ENCODE assay signal across 10 mouse cellular contexts in genomic region chr4:150234599-150235327, GRCm38 (mm10). TPM values are rescaled to one million over a fixed set of nuclear protein-coding genes. Genes with fewer than 3 reads are reported as not detected.
DNase-seq lines count a peak whose midpoint lies in the region; ATAC-seq and TF ChIP-seq lines count a peak whose summit lies in the region.
"Had no signal": no experiment of that assay in that cellular context is flagged by ENCODE, and none has a peak within 500 bp of the region (broad histone marks: within the 10 kb centered on the region; RNA-seq: fewer than 3 reads in every experiment).

No protein-coding gene starts in this region.

- H3K4me1 ChIP-seq in heart, embryonic 14.5 days (ENCODE audit: control insufficient read depth in 2 of 2, insufficient read depth in 2 of 2, low read length in 2 of 2), result peaks cover 25 to 35% of the 10 kb centered on the region in 2 experiments
- peaks cover 7 to 24% of the 10 kb centered on the region in 2 experiments for H3K4me1 ChIP-seq in MEL (ENCODE audit: control insufficient read depth in 1 of 2, insufficient read depth in 2 of 2, low read length in 2 of 2)
- H3K4me1 ChIP-seq in embryonic facial prominence, embryonic 14.5 days (ENCODE audit: control insufficient read depth, insufficient read depth, low read length), result peaks cover 32% of the 10 kb centered on the region
- peaks cover 56% of the 10 kb centered on the region for H3K4me1 ChIP-seq in limb, embryonic 13.5 days

- H3K4me2 ChIP-seq in heart, embryonic 14.5 days (ENCODE audit: low read length), result no peak overlapping the region
- no peak overlapping the region for H3K4me2 ChIP-seq in embryonic facial prominence, embryonic 14.5 days (ENCODE audit: low read depth, low read length)
- H3K4me2 ChIP-seq in limb, embryonic 13.5 days (replicated peaks), result no peak overlapping the region

- H3K4me3 ChIP-seq in heart, embryonic 14.5 days (ENCODE audit: control insufficient read depth in 1 of 2, insufficient read depth in 1 of 2, low read depth in 1 of 2, low read length in 2 of 2), result no peak overlapping the region
- H3K4me3 ChIP-seq in MEL (ENCODE audit: control insufficient read depth in 1 of 2, insufficient read depth in 1 of 2, low read depth in 2 of 2, low read length in 2 of 2), result peak overlapping the region; percentile 30 to 99
- H3K4me3 ChIP-seq in embryonic facial prominence, embryonic 14.5 days (ENCODE audit: low read depth, low read length), result no peak overlapping the region
- H3K4me3 ChIP-seq in limb, embryonic 13.5 days, result no peak overlapping the region

- intact Hi-C loops in heart, postnatal 14 days (cut with DNase I), result no loop called here

- TF ChIP-seq EP300 in MEL (IDR thresholded peaks at IDR 0.05; ENCODE audit: low read depth in 1 of 2, low read length in 2 of 2), result peak in 1 of 2 experiments; percentile 30; a peak in 2 of 4 replicates

- ATAC-seq in heart, embryonic 14.5 days (ENCODE audit: insufficient number of reproducible peaks, insufficient read depth, low FRiP score, low read depth), result no peak
- ATAC-seq in embryonic facial prominence, embryonic 14.5 days (ENCODE audit: low read depth), result no peak
- no peak for ATAC-seq in limb, embryonic 13.5 days (ENCODE audit: low FRiP score, low read depth)

- WGBS in heart, embryonic 14.5 days, result 43% methylated on average over 8 of the region's 8 CpGs
- WGBS in embryonic facial prominence, embryonic 14.5 days, result 35% methylated on average over 8 of the region's 8 CpGs
- WGBS in limb, embryonic 13.5 days, result 31% methylated on average over 8 of the region's 8 CpGs

- no peak for TF ChIP-seq CTCF in MEL (IDR thresholded peaks at IDR 0.05 in 2 of 3, conservative IDR thresholded peaks at IDR 0.05 in 1 of 3; ENCODE audit: control insufficient read depth in 1 of 3, insufficient read depth in 1 of 3, low read depth in 2 of 3, low read length in 3 of 3, poor library complexity in 1 of 3, severe bottlenecking in 1 of 3)

- H3K27me3 ChIP-seq in heart, embryonic 14.5 days (ENCODE audit: control insufficient read depth, insufficient read depth, low read length), result no peaks in the 10 kb centered on the region
- H3K27me3 ChIP-seq in MEL (ENCODE audit: control insufficient read depth in 1 of 2, insufficient read depth in 2 of 2, low read length in 2 of 2), result no peaks in the 10 kb centered on the region
- H3K27me3 ChIP-seq in embryonic facial prominence, embryonic 14.5 days (replicated peaks; ENCODE audit: control insufficient read depth, insufficient read depth, low read length), result no peaks in the 10 kb centered on the region
- no peaks in the 10 kb centered on the region for H3K27me3 ChIP-seq in limb, embryonic 13.5 days

- DNase-seq in heart, postnatal 14 days, result no peak
- DNase-seq in MEL (ENCODE audit: low read depth, low spot score), result peak; percentile 78
- DNase-seq in embryonic facial prominence, embryonic 14.5 days (ENCODE audit: low spot score), result peak; percentile 85
- DNase-seq in adrenal gland, postnatal 25 days, result no peak
- no peak for DNase-seq in natural killer cell, adult 2 months (ENCODE audit: low spot score in 2 of 2)
- DNase-seq in kidney, adult 8-10 months, result no peak
- DNase-seq: right cerebral cortex, adult 18-20 months had no signal

- no peaks in the 10 kb centered on the region for H3K9me3 ChIP-seq in heart, embryonic 14.5 days (ENCODE audit: control insufficient read depth, low read length)
- H3K9me3 ChIP-seq in MEL (replicated peaks; ENCODE audit: insufficient read depth, low read length), result no peaks in the 10 kb centered on the region
- no peaks in the 10 kb centered on the region for H3K9me3 ChIP-seq in embryonic facial prominence, embryonic 14.5 days (ENCODE audit: control insufficient read depth, low read length)
- H3K9me3 ChIP-seq in limb, embryonic 13.5 days, result no peaks in the 10 kb centered on the region

- peak overlapping the region; percentile 65 to 77 for H3K27ac ChIP-seq in heart, embryonic 14.5 days (replicated peaks in 1 of 2; ENCODE audit: control insufficient read depth in 1 of 2, insufficient read depth in 1 of 2, low read depth in 2 of 2, low read length in 2 of 2)
- H3K27ac ChIP-seq in MEL (ENCODE audit: control insufficient read depth, low read depth, low read length), result peak overlapping the region; percentile 82
- H3K27ac ChIP-seq in embryonic facial prominence, embryonic 14.5 days (replicated peaks; ENCODE audit: low read depth, low read length), result peak overlapping the region; percentile 6
- H3K27ac ChIP-seq in limb, embryonic 13.5 days, result peak overlapping the region; percentile 77

- TF ChIP-seq POLR2A in MEL (IDR thresholded peaks at IDR 0.05; ENCODE audit: control insufficient read depth in 1 of 2, insufficient read depth in 1 of 2, low read depth in 1 of 2, low read length in 2 of 2, poor library complexity in 1 of 2), result no peak

- H3K79me2 ChIP-seq in MEL (ENCODE audit: control insufficient read depth, insufficient read depth, low read length, poor library complexity), result peaks cover 31% of the 10 kb centered on the region

- H3K9ac ChIP-seq in heart, embryonic 14.5 days (ENCODE audit: low read length), result 0 out of 2 replicates have a peak overlapping the region, but pooled peaks have one; percentile 12
- peak overlapping the region; percentile 41 for H3K9ac ChIP-seq in MEL (ENCODE audit: control insufficient read depth, low read depth, low read length, poor library complexity, severe bottlenecking)
- H3K9ac ChIP-seq in embryonic facial prominence, embryonic 14.5 days (ENCODE audit: low read depth, low read length), result no peak overlapping the region
- H3K9ac ChIP-seq in limb, embryonic 13.5 days, result 0 out of 2 replicates have a peak overlapping the region, but pooled peaks have one; percentile 31

- H3K36me3 ChIP-seq in heart, embryonic 14.5 days (ENCODE audit: control insufficient read depth, insufficient read depth, low read length), result peaks cover 11% of the 10 kb centered on the region
- H3K36me3 ChIP-seq in MEL (ENCODE audit: control insufficient read depth in 1 of 2, insufficient read depth in 2 of 2, low read length in 2 of 2), result peaks cover 3 to 24% of the 10 kb centered on the region in 2 experiments; a peak in 3 of 4 replicates
- H3K36me3 ChIP-seq in embryonic facial prominence, embryonic 14.5 days (ENCODE audit: control insufficient read depth, insufficient read depth, low read length), result peaks cover 5% of the 10 kb centered on the region; the same call in 1 of the 2 replicates
- 0 out of 2 replicates have a peak, but pooled peaks cover 5% of the 10 kb centered on the region for H3K36me3 ChIP-seq in limb, embryonic 13.5 days

- TF ChIP-seq RAD21 in MEL (IDR thresholded peaks at IDR 0.05; ENCODE audit: low read depth, low read length), result no peak

TF ChIP-seq in MEL, 35 proteins besides CTCF, POLR2A, EP300 and RAD21:
- TF ChIP-seq GABPA (IDR thresholded peaks at IDR 0.05; ENCODE audit: low read depth, low read length) (peak; percentile 88), ETS1 (IDR thresholded peaks at IDR 0.05; ENCODE audit: low read depth, low read length) (peak; percentile 58; the same call in 1 of the 2 replicates), MAX (IDR thresholded peaks at IDR 0.05; ENCODE audit: low read length) (peak; percentile 36; the same call in 1 of the 2 replicates), BHLHE40 (IDR thresholded peaks at IDR 0.05; ENCODE audit: borderline replicate concordance, low read depth, low read length) (peak; percentile 24; the same call in 1 of the 2 replicates), SIN3A (IDR thresholded peaks at IDR 0.05; ENCODE audit: low read length) (0 out of 2 replicates have a peak, but pooled peaks have one; percentile 41), RCOR1 (IDR thresholded peaks at IDR 0.05; ENCODE audit: low read depth, low read length) (0 out of 2 replicates have a peak, but pooled peaks have one; percentile 17), CHD2 (IDR thresholded peaks at IDR 0.05; ENCODE audit: low read length) (no peak), MAFK (IDR thresholded peaks at IDR 0.05; ENCODE audit: borderline replicate concordance, low read depth, low read length) (peak; percentile 67), GATA1 (IDR thresholded peaks at IDR 0.05; ENCODE audit: low read depth, low read length) (peak; percentile 45; the same call in 1 of the 2 replicates), CHD1 (IDR thresholded peaks at IDR 0.05; ENCODE audit: low read depth, low read length) (no peak)

RNA-seq across cellular contexts. Expression of gene Eno1, which starts 1.8 kb away (rescaled TPM):
- polyA plus RNA-seq in heart, embryonic 14.5 days (2014; fragmentation: Nextera tagmentation; extraction: Ambion mirVana), result 1,771 and 1,859 TPM in 2 replicates
- total RNA-seq in heart, postnatal 14 days (2021), result 100 to 1,000 TPM; 165 to 170 TPM
- 254 and 516 TPM in 2 replicates for total RNA-seq in MEL (2012; rRNA removed)
- 1,000 to 10,000 TPM in 1 of 2 experiments, 100 to 1,000 TPM in 1; 737 to 5,492 TPM for polyA plus RNA-seq in MEL (2012; ENCODE audit: insufficient read depth in 1 of 2, insufficient read length in 2 of 2, low read depth in 1 of 2, low replicate concordance in 2 of 2, missing spikeins in 1 of 2)
- polyA plus RNA-seq in embryonic facial prominence, embryonic 14.5 days (2014; fragmentation: Nextera tagmentation; extraction: Ambion mirVana), result 1,320 and 1,483 TPM in 2 replicates
- 1,739 and 1,773 TPM in 2 replicates for polyA plus RNA-seq in limb, embryonic 13.5 days (2015; fragmentation: Nextera tagmentation; extraction: Ambion mirVana)
- total RNA-seq in adrenal gland, postnatal 25 days (2021), result 428 and 430 TPM in 2 replicates

RNA-seq across cellular contexts. Expression of gene Car6, which starts 33.6 kb away (rescaled TPM):
- polyA plus RNA-seq in heart, embryonic 14.5 days (2014; fragmentation: Nextera tagmentation; extraction: Ambion mirVana), result not detected in 2 replicates
- not detected for total RNA-seq in heart, postnatal 14 days (2021)
- total RNA-seq in MEL (2012; rRNA removed), result not detected in 2 replicates
- under 1 TPM in 1 of 2 experiments, not detected in 1; 0.19 TPM for polyA plus RNA-seq in MEL (2012; ENCODE audit: insufficient read depth in 1 of 2, insufficient read length in 2 of 2, low read depth in 1 of 2, low replicate concordance in 2 of 2, missing spikeins in 1 of 2)
- not detected in 2 replicates for polyA plus RNA-seq in embryonic facial prominence, embryonic 14.5 days (2014; fragmentation: Nextera tagmentation; extraction: Ambion mirVana)
- polyA plus RNA-seq in limb, embryonic 13.5 days (2015; fragmentation: Nextera tagmentation; extraction: Ambion mirVana), result 0.50 and 0.55 TPM in 2 replicates
- 1.1 and 1.3 TPM in 2 replicates for total RNA-seq in adrenal gland, postnatal 25 days (2021)
- total RNA-seq: left cerebral cortex, postnatal 10 days had no signal

RNA-seq across cellular contexts. Expression of gene Rere, which starts 46.7 kb away (rescaled TPM):
- polyA plus RNA-seq in heart, embryonic 14.5 days (2014; fragmentation: Nextera tagmentation; extraction: Ambion mirVana), result 25.9 and 28.5 TPM in 2 replicates
- total RNA-seq in heart, postnatal 14 days (2021), result 10 to 100 TPM; 52.5 to 62.6 TPM
- 4.1 and 5.8 TPM in 2 replicates for total RNA-seq in MEL (2012; rRNA removed)
- polyA plus RNA-seq in MEL (2012; ENCODE audit: insufficient read depth in 1 of 2, insufficient read length in 2 of 2, low read depth in 1 of 2, low replicate concordance in 2 of 2, missing spikeins in 1 of 2), result 10 to 100 TPM in 1 of 2 experiments, not detected in 1; 31.8 TPM
- 28.7 and 32.0 TPM in 2 replicates for polyA plus RNA-seq in embryonic facial prominence, embryonic 14.5 days (2014; fragmentation: Nextera tagmentation; extraction: Ambion mirVana)
- polyA plus RNA-seq in limb, embryonic 13.5 days (2015; fragmentation: Nextera tagmentation; extraction: Ambion mirVana), result 24.1 and 24.2 TPM in 2 replicates
- 158 and 177 TPM in 2 replicates for total RNA-seq in adrenal gland, postnatal 25 days (2021)

Comparison
In these comparisons a context has a peak if more than half of its experiments do, and no peak if none do; other contexts are left out.
1. H3K27ac ChIP-seq: peak in every context shown above with its lines; median percentile 82 in MEL; 77 in limb, embryonic 13.5 days; 71 in heart, embryonic 14.5 days; 6 in embryonic facial prominence, embryonic 14.5 days.
2. H3K4me3 ChIP-seq: peak in MEL (2 of 2); none in heart, embryonic 14.5 days (0 of 2), embryonic facial prominence, embryonic 14.5 days (single experiment) and limb, embryonic 13.5 days (single experiment).
3. DNase-seq: peak in MEL (single experiment) and embryonic facial prominence, embryonic 14.5 days (single experiment); none in heart, postnatal 14 days (0 of 2), adrenal gland, postnatal 25 days (single experiment), natural killer cell, adult 2 months (0 of 2) and kidney, adult 8-10 months (0 of 2).